Mouse (Mus musculus) yolk sac, embryonic 10.5 days (tissue): ENCODE measurements around the gene Sgk2.
A peak's percentile ranks its signal among the peaks of the same experiment; 100 is the strongest.

Experiments
- DNase-seq: peaks from one replicate; pipeline ENCODE4 v3.0.0-alpha.2; 2017; ENCODE audit warnings: low spot score

Sgk2 gene

DNA sequence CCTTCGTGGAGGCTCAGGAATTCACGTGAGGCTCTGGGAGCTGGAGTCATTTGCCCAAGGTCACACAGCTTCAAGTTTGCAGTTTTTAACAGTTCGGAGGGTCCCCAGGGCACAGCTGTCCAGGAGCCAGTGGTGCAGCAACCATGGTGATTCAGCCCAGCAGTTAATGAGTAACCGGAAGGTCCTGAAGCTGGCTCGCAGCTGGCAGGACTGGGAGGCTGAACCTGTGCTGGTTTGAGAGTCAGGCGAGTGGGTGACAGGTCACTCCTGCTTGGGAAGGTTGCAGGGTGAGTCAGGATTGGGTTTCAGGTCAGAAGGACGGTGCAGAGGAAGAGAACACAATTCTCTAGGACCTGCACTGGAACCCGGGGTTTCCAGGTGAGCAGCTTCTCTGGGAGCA, at the start of gene Sgk2:
TSS of gene Sgk2 (plus strand) at position 113 of the 400 bp plus-strand sequence.
- DNase-seq: peak; percentile 81

DNA sequence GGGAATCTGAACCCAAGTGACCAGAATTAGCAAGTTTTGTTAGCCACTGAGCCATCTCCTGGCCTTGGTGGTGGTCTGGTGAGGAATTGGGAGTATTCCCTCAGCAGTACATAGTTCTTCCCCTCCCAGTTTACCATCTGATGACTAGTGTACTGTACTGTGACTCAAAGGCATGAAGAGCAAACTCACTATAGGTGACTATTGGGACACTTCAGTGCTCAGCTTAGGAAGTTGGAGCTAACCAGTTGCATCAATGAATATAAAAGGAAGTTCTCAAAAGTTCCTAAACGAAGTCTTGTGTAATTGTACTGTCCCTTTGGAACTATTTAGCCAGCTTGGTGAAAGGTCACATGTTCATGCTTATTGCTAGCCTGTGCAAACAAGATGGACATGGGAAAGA, 47.6 kb upstream of the Sgk2 start:
- DNase-seq: no peak

DNA sequence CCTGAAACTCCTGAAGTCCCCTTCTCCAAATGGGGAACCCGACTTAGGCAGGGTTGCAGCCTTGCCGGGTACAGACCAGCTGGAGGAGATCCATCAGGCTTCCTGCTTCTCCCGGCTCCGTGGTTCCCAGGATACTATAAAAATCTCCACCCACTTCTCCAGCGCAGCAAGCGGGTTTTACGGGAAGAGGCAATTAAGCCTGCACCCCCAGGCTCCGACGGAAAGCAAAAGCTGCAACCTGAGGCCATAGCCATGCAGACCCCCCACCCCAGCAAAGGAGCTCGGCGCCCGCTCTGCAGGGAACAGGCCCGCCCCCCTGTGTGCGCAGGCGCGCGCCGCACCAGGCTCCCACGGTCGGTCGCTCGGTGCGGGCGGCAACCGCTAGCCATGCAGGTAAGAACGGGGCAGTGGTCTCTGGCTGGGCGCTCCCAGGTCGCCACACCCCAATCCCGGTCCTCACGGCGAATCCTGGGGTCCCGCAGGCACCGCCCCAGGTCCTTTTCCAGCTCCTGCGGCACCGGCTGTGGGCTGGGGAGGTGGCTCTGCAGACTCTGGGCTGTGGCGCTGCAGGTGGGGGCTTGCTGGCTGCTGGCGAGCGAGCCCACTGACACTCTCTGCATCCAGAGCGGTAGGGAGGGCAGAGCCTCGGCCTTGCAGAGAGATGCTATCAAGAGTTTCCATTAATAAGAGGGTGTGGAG, 43.8 kb upstream of the Sgk2 start, which contains the start of gene L3mbtl1:
TSS of gene L3mbtl1 (plus strand) at position 325 of the 699 bp plus-strand sequence.
- no peak for DNase-seq

DNA sequence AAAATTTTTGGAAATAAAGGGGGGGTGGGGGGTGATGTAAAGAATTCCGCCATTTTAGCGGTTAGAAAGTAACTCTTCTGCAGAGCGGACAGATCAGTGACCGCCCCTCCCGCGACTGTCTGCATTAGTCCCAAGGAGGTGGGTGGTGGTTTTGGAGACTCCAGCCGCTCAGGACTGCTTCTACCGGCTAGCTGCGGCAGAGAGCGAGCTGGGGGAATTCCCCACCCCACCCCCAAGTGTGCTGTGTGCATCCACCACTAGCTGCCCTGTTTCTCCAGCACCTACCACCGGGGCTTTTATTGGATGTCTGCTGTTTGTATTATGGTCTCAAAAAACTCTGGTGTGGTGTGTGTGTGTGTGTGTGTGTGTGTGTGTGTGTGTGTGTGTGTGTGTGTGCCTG, 43.2 kb upstream of the Sgk2 start:
- no peak for DNase-seq

DNA sequence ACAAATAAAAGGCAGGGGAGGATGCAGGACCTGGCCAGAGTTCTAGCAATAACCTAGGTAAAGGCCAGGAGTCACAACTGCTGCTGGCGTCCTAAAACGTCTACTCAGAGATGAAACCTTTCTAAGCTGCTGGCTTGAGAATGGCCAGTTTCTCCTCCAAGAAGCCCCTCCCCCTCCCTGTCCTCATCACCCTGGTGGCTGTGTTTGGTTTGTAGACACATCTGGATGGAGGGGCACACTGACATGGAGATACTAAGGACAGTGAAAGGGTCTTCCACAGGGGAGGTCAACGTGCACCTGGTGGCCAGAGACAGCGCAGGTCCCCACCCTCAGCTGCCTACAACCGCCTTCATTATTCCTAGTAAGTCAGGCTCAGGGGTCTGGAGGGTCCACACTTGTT, 40.2 kb upstream of the Sgk2 start:
- no peak for DNase-seq

DNA sequence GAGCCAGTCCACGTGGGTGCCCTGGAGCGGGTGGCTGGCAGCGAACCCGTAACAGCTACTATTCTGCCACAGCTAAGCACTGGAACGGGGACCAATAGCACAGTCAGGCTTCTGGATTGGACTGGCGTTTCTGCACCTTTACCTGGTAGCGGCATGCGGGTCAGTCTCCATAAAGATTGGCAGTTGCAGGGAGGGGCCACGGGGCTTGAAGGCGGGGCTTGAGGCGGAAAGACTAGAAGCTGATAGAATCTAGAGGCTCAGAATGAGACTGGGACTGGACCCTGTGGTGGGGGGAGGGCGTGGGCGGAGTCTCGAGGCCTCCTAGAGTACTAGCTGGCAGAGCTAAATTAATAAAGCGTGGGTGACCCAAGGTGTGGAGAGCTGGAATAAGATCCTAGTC, 39.4 kb upstream of the Sgk2 start:
- no peak for DNase-seq

DNA sequence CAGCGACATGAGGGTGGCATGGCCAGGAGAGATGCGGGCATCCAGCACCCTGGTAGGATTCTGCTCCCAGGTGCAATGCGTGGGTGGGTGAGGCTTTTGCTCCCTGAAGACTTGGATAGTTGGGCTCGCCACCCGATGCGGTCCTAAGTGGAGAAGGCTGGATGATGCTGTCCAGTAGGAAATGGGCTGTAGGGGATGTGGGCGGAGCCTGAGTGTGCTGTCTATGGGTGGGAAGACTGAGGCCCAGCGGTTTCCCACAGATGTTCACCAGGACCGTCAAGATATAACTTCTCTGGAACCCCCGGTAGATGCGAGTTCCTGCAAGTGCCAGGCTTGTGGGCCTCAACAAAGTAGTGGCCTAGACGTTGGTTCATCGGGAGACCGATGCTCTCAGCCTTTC, 38.9 kb upstream of the Sgk2 start:
- no peak for DNase-seq

DNA sequence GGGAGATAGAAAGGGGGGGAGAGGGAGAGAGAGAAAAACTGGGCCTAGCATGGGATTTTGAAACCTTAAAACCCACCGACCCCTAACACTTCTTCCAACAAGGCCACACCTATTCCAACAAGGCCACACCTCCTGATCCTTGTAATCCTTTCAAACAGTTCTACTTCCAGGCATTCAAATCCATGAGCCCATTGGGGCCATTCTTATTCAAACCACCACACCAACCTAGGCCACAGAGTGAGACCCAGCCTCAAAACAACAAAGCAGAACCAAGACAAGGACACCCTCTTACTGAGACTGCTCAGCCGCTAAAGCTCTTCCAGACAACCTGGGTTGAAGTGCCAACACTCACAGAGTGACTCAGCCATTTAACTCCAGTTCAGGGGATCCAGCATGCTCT, 36.4 kb upstream of the Sgk2 start:
- DNase-seq: no peak

DNA sequence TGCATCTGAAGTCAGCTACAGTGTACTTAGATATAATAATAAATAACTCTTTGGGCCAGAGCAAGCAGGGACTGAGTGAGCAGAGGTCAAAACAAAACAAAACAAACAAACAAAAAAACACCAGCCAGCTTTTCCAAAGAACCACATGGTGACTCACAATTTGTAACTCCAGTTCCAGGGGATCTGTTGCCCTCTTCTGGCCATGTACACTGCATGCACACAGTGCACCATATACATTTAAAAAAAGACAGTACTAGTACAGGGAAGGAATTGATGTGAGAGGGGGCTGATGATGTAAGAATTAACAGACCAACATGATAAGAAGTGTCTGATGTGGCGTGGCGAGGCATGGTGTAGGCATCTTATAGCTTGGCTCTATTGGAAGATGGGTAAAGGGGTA, 30.3 kb upstream of the Sgk2 start:
- no peak for DNase-seq

DNA sequence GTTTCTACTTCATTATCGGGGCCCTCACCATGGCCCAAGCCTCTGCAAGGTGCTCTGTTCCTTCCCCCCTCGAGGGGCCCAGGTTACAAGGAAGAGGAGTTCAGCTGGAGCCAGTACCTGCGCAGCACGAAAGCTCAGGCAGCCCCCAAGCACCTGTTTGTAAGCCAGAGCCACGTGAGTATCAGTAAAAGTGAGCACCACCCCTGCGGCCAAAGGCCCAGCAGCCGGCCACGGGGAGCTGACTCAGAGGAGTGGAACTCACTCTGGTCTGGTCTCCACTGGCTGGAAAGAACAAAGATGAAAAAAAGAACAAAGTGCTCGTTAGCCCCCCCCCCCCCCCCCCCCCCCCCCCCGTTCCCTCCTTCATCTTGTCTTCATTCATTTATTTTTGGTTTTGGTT, 25.8 kb upstream of the Sgk2 start:
- DNase-seq: peak; percentile 59

DNA sequence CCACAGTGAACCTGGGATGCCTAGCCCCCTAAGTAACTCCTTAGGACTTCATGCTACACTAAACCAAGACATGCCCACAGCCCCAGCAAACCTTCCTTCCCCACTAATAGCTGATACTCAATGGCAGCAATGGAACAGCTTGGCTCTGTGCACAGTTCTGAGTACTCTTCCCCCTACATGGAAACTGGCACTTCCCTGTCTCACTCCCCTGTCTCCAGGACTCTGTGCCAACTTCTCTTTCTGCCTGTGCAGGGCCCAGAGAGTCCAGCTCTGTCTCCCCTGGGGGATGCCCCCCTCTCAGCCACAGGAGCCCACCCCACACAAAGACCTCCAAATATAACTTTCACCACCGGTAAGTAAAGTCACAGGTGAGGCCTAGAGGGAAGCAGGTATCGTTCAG, 20.4 kb upstream of the Sgk2 start:
- DNase-seq: no peak

DNA sequence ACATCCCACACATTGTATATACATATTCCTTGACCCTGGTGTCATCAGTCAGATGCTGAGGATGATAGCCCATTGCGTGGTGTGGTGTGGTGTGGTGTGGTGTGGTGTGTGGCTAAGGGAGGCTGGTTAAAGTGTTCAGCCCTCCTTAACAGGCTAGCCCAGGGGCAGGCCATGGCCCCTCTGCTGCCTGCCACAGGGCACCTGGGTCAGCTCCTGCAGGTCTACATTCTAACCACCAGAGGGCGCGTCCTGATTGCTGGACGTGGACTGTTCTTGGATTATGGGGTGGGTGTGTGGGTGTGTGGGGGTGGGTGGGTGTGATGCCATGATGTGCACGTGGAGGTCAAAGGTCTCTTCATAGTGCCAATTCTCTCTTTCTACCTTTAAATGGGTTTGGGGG, 18.8 kb upstream of the Sgk2 start:
- DNase-seq: no peak

DNA sequence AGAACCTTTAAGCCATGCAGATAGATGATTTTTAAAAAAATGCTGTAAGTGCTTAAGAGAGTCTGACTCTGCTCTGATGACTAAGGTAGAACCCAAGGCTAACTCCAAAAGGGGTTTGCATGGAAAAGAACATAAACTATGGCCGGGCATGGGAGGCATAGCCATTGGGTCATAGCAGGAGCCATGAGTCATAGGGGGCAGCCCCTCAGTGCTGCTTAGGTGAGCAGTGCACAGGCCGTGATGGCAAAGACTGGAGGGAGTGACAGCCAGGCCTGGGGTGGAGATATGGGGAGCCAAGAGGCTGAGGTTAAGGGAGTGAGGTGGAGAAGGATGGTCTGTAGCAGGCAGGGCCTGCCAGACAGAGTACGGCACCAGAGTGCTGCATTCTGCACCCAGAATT, 18.0 kb upstream of the Sgk2 start:
- DNase-seq: no peak

DNA sequence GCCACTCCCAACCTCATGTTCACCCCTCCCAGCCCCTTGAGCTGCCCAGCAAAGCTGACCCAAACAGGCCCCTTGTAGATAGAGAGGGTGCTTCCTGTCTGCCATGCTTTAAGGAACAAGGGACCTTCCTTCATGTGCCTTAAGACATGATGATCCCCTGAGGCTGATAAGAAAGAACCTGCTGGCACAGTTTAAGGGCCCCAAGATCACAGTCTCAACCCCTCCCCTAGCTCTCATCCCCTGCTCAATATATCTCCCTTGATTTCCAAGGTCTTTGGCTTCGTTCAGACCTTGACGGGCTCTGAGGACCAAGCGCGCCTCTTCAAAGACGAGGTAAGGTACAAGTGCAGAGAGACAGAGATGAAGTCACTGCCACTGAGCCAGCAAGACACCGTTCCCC, 16.2 kb upstream of the Sgk2 start:
- DNase-seq: no peak

DNA sequence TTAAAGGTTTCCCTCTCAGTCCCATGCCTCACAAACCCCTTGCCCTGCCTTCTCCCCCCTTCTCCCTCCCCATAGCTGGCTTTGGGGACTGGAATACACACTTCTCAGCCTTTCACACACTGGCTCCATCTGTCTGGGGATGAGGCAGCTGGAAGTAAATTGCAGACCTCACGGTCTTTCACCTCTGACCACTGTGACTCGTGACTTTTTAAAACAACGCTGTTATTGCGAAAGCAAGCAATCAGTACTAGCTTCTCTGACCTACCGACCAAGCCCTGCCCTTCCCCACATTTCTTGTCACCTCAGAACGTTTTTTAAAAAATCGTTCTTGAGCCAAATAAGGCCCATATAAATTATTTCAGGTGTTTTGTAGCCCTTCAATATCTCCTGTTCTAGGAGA, 14.4 kb upstream of the Sgk2 start:
- peak; percentile 76 for DNase-seq

DNA sequence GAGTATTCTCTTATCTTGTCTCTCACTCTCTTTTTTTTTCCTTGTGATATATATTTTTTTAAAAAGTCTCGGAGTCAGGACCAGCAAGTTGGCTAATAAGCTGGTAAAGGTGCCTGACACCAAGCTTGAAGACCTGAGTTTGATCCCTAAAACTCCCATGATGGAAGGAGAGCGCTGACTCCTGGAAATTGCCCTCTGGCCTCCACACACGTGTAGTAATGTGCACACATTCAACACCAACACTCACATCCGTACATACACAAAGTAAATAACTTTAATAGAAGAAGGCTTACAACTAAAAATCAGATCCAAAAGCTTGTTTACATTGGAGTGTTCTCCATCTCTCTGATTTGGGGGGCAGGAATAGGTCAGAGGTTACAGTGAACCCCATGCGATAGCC, 13.9 kb upstream of the Sgk2 start:
- no peak for DNase-seq

DNA sequence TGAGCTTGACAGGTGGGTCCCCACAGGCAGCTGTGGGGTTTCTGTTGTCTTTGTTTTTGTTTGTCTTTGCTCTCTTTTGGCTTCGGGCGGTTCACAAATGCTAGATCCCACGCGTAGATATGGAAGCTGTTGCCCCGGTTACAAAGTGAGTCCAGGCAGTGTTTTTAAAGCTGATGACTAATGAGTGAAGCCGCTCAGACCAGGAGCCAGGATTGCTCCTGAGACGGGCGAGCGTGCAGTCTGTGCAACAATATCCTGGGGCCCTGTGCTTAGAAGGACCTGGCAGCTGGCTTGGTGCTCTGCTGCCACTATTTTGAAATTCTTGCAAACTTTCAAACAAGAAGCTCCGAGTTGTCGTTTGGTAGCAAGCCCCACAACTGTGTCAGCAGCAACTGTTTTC, 13.5 kb upstream of the Sgk2 start:
- peak; percentile 56 for DNase-seq

DNA sequence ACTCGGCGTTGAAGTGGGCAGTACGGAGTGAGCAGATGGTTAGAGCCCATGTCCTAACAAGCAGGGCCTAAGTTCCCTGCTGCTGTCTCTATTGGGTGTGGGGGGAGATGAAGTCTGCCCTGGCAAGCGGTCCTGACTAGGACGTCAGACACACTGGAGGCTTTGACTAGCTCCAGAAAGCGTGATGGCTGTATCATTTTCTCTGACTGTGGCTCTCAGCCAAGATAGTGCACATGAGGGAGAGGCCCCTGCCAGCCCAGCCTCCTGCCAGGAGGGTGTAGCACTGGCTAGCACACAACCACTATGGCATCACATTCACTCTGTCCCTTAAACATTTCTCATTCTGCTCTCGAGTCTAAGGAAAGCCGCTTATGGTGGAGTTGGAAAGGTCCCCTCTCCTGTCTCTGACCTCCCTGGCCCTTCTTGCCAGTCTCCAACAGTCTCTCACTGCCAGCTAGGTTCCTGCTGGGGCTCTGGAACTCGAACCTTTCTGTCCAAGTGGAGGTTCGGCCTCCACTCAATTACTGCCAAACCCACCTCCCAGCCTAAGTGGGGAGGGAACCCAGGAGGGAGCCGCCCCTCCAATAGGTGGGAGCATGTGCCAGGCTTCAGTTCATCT, 11.9 kb upstream of the Sgk2 start:
- DNase-seq: no peak

DNA sequence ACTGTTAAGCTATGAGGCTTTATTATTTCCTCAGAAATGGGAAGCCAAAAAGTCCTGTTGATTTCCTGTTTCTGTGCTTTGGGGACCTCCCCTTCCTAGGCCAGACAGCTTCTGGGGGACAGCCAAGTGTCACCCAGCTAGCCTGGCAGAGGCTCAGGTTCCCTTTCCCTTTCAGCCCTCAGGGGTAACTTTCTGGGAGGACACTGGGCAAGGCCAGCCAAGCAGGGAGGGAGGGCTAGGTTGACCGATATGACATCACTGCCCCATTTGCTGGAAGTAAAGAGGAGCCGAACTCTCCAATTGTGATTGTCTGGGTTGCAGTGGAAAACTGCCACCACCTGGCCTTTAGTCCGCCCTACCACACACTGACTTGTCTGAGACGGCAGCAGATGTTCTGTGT, 11.1 kb upstream of the Sgk2 start:
- no peak for DNase-seq

DNA sequence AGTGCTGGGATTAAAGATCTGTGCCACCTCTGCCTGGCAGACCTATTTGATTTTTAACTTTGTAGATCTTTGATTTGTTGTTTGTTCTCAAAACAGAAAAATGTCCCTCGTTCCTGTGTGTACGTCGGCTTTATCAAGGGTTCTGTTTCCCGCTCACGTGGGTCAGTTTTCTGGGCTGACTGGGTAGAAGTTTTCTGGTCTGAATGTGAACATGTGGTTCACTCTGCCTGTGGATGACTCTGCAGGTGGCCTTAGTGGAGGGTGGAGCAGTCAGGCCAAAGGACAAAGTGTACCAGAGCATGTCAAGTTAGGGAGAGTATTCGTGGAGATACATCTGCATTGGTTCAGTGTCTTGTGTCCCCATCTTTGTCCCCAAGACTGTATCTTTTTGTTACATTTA, 2.7 kb upstream of the Sgk2 start:
- DNase-seq: no peak

DNA sequence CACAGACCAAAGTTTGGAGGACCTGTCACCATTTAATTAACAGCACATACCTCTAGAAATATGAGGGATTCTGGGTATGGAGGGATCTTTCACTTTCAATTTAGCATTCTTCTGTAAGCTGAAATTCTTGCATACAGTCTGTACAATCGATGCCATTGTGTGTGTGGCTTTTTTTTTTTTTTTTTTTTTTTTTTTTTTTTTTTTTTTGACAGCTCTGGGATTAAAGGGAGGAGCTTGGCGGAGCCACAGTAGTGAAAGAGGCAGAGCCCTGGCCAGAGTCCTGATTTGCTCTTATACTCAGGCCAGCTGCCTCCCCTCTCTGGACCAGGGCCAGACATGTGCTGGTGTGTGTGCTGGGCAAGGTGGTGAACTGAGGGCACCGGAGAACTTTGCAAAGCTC, 1.2 kb upstream of the Sgk2 start:
- no peak for DNase-seq

DNA sequence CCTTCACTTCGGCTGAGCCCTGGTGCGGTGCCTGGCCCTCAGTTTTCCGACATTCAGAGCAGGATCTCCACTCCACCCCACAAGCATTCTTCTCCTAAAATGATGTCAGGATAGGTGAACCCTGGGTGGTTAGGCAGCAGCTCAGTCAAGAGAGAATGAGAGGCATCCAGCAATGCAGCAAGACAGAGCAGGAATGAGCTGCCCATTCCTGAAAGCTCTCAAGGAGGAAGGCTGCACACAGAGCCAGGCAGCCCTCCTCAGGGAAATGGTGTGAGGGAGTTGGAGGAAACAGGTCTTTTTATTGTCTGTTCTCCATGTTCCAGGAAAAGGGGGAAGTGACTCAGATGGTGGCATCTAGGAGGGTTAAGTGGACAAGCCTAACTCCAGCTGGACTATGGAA, 366 bp upstream of the Sgk2 start:
- DNase-seq: no peak

DNA sequence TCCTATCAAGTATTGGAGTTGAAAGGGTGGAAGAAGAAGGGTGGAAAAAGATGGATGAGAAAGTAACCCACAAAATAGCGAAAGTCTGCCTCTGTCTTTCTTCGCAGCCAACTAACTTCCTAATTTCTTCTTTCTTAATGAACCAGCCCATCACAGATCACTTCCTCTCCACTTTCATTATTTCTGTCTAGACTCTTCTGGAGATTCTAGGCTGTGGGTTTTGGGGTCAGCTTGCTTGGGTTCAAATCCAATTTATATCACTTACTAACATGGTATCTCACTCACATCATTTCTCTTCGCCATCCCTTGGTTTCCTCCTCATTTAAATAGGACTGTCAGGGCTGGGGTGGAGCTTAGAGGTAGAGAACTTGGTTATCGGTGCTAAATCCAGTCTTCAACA, 1.1 kb downstream of the Sgk2 start:
- DNase-seq: no peak

DNA sequence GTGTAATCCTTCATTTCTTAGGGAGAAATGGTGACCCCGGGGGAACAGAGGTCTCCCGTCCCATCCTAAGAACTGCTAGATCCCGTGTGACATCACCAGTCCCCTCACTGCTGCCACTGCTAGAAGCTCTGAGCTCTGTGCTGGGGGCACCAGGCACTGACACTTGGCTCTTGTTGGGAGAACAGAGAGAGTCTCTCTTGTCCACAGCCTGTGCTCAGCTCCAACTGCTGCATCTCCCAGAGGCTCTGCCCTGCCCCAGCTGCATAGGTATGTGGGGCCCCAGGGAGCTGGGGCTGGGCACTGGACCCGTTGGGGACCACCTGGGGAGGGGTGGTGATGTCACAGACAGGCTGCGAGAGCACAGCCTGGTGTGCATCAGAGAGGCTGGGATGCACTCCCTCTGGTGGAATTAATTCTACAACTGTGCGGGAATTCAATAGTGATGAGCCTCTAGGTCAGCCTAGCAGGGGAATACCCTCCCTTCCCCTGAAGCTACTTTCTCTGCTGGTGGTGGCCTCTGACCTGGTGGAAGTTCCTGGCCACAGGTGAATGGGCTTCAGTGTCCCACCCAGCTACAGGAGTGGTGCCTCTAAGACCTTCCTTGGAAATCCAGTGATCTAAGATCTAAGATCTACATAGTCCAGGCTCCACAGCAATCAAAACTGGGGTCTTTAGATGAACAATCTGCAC, 4.4 kb downstream of the Sgk2 start:
- DNase-seq: no peak
